Mouse (Mus musculus) forebrain, postnatal 0 days (tissue): ENCODE results near the gene Zfp710. TPM values are rescaled to one million over a fixed set of nuclear protein-coding genes. Genes with fewer than 3 reads are reported as not detected.

ENCODE experiments used
- ATAC-seq: fragments of 200-750 bp; cut with Nextera tagmentation; 2 replicates; pipeline ENCODE4 v1.8.0; 2017; ENCODE audit warnings: mild to moderate bottlenecking, moderate library complexity
- DNase-seq: peaks from one replicate; pipeline ENCODE4 v3.0.0-alpha.2; 2015
- H3K27ac ChIP-seq: fragments of 300-500 bp; sonication (generic); 2 replicates; pipeline ENCODE4 v1.5.1; 2014; ENCODE audit warnings: low read depth, mild to moderate bottlenecking, antibody characterized with exemption, low read length, moderate library complexity, mixed read lengths
- H3K27me3 ChIP-seq: fragments of 300-500 bp; sonication (generic); 2 replicates; pipeline ENCODE4 v1.6.1; 2014; ENCODE audit warnings: mild to moderate bottlenecking, low read length, mixed read lengths; ENCODE audit not compliant: insufficient read depth
- H3K36me3 ChIP-seq: fragments of 300-500 bp; sonication (generic); 2 replicates; pipeline ENCODE4 v1.6.1; 2014; ENCODE audit warnings: mild to moderate bottlenecking, moderate library complexity; ENCODE audit not compliant: insufficient read depth
- H3K4me1 ChIP-seq: fragments of 300-500 bp; sonication (generic); 2 replicates; pipeline ENCODE4 v1.6.1; 2014; ENCODE audit warnings: antibody characterized with exemption; ENCODE audit not compliant: insufficient read depth
- H3K4me2 ChIP-seq: fragments of 300-500 bp; sonication (generic); 2 replicates; pipeline ENCODE4 v1.6.1; 2014; ENCODE audit warnings: low read depth, mild to moderate bottlenecking, moderate library complexity
- H3K4me3 ChIP-seq: fragments of 300-500 bp; sonication (generic); 2 replicates; pipeline ENCODE4 v1.5.1; 2014; ENCODE audit warnings: low read depth, low read length, mixed read lengths
- H3K9ac ChIP-seq: fragments of 300-500 bp; sonication (generic); 2 replicates; pipeline ENCODE4 v1.6.1; 2014; ENCODE audit warnings: mild to moderate bottlenecking
- H3K9me3 ChIP-seq: fragments of 300-500 bp; sonication (generic); 2 replicates; pipeline ENCODE4 v1.6.1; 2016; ENCODE audit warnings: low read length
- CTCF ChIP-seq: sonication (generic); IDR thresholded peaks from 2 replicates; pipeline ENCODE4 v1.5.1; 2016; ENCODE audit warnings: antibody characterized with exemption, control low read depth, low read depth
- WGBS: fragments of 180-500 bp; shearing (Covaris S2); extraction: QIAGEN DNeasy Blood & Tissue Kit; methylation state at CpG from one replicate; pipeline ENCODE4 v1.1.7; 2014; 5-methylcytosine and 5-hydroxymethylcytosine counted together
- polyA plus RNA-seq: library from polyadenylated mRNA; unstranded; fragments of >200 nt; fragmentation: Nextera tagmentation; extraction: Ambion mirVana; gene quantifications from 2 replicates; pipeline ENCODE4 v1.2.1, GENCODE M21; 2015
- total RNA-seq: library from RNA; depleted of rRNA; stranded (reverse); fragments of >200 nt; gene quantifications from 2 replicates; pipeline ENCODE4 v1.2.3, GENCODE M21; 2014

Zfp710 gene
- total and polyA plus RNA-seq, 2 experiments from 2014 or later = 12.3 to 30.6 TPM

DNA sequence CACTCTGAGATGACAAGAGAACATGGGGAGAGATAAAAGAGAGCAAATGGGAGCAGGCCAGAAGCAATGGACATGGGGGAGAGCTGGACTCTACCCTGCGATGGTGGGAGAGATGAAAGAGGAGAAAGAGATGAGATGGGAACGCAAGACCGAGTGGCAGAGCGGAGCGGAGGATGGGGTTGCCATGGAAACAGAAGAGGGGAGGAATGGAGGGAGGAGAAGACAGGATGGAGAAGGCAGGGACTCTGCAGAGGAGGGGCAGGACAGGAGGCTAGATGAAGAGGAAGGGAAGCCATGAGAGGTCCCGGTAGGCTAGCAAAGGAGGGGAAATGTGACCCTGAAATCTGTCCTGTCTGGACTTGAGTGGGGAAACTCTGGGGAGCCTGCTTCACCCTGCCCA lies 47.7 kb downstream of the Zfp710 start:
- Histone ChIP-seq H3K9ac (peak overlapping the region; percentile 1; the same call in 1 of the 2 replicates), H3K9me3 (no peaks in the 10 kb centered on the region), H3K27ac (peak overlapping the region; percentile 52; the same call in 1 of the 2 replicates), H3K27me3 (no peaks in the 10 kb centered on the region), H3K4me3 (no peak overlapping the region), H3K4me1 (peaks cover 28% of the 10 kb centered on the region), H3K36me3 (no peaks in the 10 kb centered on the region), H3K4me2 (peak overlapping the region; percentile 15; the same call in 1 of the 2 replicates)
- peak; percentile 75 for ATAC-seq
- TF ChIP-seq CTCF = no peak
- DNase-seq = peak; percentile 68
- 21% methylated on average over 6 of the region's 6 CpGs for WGBS

- Histone ChIP-seq H3K9ac (no peak overlapping the region), H3K4me2 (no peak overlapping the region), H3K4me1 (peaks cover 28% of the 10 kb centered on the region), H3K9me3 (no peaks in the 10 kb centered on the region), H3K27me3 (no peaks in the 10 kb centered on the region), H3K4me3 (no peak overlapping the region), H3K36me3 (no peaks in the 10 kb centered on the region), H3K27ac (no peak overlapping the region)
- no peak for DNase-seq
- ATAC-seq = no peak
- no peak for TF ChIP-seq CTCF
- 75% methylated on average over 8 of the region's 8 CpGs for WGBS
These were observed 48.9 kb downstream of the Zfp710 start for GRCm38 (mm10) chr7:80073506-80073905.

DNA sequence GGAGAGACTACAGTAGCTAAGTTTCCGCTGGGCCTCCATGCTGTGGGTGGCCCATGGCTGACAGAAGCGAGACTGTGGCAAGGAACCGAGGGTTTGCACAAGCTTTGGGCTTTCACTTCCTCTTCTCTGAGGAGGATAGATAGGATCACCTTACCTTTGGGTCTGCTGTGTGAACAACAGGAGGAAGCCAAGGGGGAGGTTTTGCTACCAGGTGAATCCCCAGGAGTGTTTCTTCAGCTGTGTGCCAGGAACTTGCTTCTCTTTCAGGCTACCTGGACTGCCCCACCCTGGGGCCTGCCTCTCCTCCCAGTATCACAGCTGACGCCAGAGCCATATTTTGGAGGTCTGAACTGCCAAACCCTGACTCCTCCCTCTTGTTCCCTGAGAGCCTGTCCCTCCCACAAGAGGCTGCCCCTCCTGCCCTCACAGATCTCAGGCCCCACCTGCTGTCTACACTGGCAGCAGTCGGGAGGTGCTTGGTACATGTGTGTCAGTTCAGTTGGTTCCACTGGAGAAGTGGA lies 50.4 kb downstream of the Zfp710 start:
- TF ChIP-seq CTCF = no peak
- Histone ChIP-seq H3K4me2 (no peak overlapping the region), H3K27me3 (no peaks in the 10 kb centered on the region), H3K27ac (no peak overlapping the region), H3K9ac (no peak overlapping the region), H3K4me3 (no peak overlapping the region), H3K4me1 (peaks cover 26% of the 10 kb centered on the region), H3K36me3 (no peaks in the 10 kb centered on the region), H3K9me3 (no peaks in the 10 kb centered on the region)
- no peak for ATAC-seq
- no peak for DNase-seq
- 42% methylated on average over 5 of the region's 5 CpGs for WGBS

- Histone ChIP-seq H3K4me3 (no peak overlapping the region), H3K9me3 (no peaks in the 10 kb centered on the region), H3K27ac (no peak overlapping the region; the same call in 1 of the 2 replicates), H3K27me3 (no peaks in the 10 kb centered on the region), H3K4me2 (no peak overlapping the region), H3K4me1 (peaks cover 26% of the 10 kb centered on the region), H3K36me3 (no peaks in the 10 kb centered on the region; the same call in 1 of the 2 replicates), H3K9ac (0 out of 2 replicates have a peak overlapping the region, but pooled peaks have one; percentile 14)
- TF ChIP-seq CTCF = no peak
- DNase-seq = no peak
- 0 out of 2 replicates have a peak, but pooled peaks have one; percentile 13 for ATAC-seq
- 12% methylated on average over 4 of the region's 4 CpGs for WGBS
These were observed 51.5 kb downstream of the Zfp710 start for GRCm38 (mm10) chr7:80075946-80076583.

DNA sequence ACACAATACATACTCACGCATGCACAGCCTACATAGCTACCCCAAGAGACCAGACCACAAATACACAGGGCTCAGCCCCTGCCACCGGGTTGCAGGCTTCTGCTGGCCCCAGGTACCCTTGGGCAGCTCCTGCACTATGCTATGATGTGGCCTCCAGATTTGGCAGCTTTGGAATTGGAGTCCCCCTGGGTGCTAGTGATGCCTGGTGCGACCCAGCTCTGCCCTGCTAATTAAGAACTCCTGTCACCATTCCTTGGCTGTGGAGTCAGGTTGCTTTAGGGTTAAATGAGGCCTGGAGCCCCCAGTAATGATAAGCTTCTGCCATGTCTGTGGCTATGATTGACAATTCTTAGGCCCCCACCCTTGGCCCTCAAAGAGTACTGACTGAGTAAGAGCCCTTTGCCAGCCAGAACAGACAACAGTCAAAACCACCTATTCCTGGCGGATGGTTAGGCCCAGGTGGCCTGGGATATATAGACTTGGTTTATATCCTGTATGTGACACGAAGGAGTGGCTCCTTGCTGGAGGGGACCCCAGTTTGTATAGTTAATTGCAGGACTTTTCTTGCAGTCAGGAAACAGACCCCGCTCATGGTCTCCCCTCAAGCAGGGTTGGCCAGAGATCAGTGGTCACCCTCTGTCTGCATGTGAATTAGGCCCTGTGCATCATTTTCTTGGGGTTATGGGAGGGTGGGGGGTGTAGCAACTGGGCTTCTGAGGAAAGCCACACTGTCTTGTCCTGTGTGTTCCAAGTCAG lies 52.5 kb downstream of the Zfp710 start:
- peaks cover 10% of the 10 kb centered on the region for H3K36me3 ChIP-seq
- 53% methylated on average over 6 of the region's 6 CpGs for whole genome bisulfite sequencing
- H3K4me3 ChIP-seq = no peak overlapping the region
- H3K9ac ChIP-seq = no peak overlapping the region
- no peaks in the 10 kb centered on the region for H3K9me3 ChIP-seq
- no peak for TF ChIP-seq CTCF
- H3K4me2 ChIP-seq = no peak overlapping the region
- no peak overlapping the region for H3K27ac ChIP-seq
- DNase-seq (no peak), ATAC-seq (no peak)
- H3K27me3 ChIP-seq = no peaks in the 10 kb centered on the region
- H3K4me1 ChIP-seq = peaks cover 20% of the 10 kb centered on the region

- Histone ChIP-seq H3K4me2 (no peak overlapping the region), H3K27ac (no peak overlapping the region), H3K36me3 (peaks cover 16% of the 10 kb centered on the region), H3K4me1 (peaks cover 14% of the 10 kb centered on the region), H3K27me3 (no peaks in the 10 kb centered on the region), H3K9me3 (no peaks in the 10 kb centered on the region), H3K4me3 (no peak overlapping the region), H3K9ac (no peak overlapping the region)
- 71% methylated on average over 9 of the region's 9 CpGs for WGBS
- no peak for DNase-seq
- ATAC-seq = no peak
- no peak for TF ChIP-seq CTCF
These were observed 53.2 kb downstream of the Zfp710 start for GRCm38 (mm10) chr7:80077801-80078200.
